Mouse (Mus musculus) heart, adult 2 months (tissue): ENCODE results near the gene Ltc4s. TPM values are rescaled to one million over a fixed set of nuclear protein-coding genes. Genes with fewer than 3 reads are reported as not detected.
A peak's percentile ranks its signal among the peaks of the same experiment; 100 is the strongest.

Experiments used
- DNase-seq, 2 experiments: peaks; one replicate each; pipeline ENCODE4 v3.0.0; 2021
- H3K27ac ChIP-seq: fragments of 200-600 bp; 2 replicates; pipeline ENCODE4 v1.8.1; 2022
- H3K27me3 ChIP-seq: fragments of 200-500 bp; 2 replicates; pipeline ENCODE4 v1.6.1; 2012; ENCODE audit warnings: mild to moderate bottlenecking, low read length, inconsistent platforms, mixed read lengths; ENCODE audit not compliant: control insufficient read depth, insufficient read depth
- H3K36me3 ChIP-seq: fragments of 200-500 bp; 2 replicates; pipeline ENCODE4 v1.6.1; 2012; ENCODE audit warnings: low read length, inconsistent platforms; ENCODE audit not compliant: control insufficient read depth, insufficient read depth
- H3K4me1 ChIP-seq: fragments of 200-500 bp; 2 replicates; pipeline ENCODE4 v1.6.1; 2011; ENCODE audit warnings: low read length; ENCODE audit not compliant: control insufficient read depth, insufficient read depth
- H3K4me3 ChIP-seq: fragments of 200-600 bp; 2 replicates; pipeline ENCODE4 v1.8.1; 2022
- H3K79me2 ChIP-seq: fragments of 200-500 bp; replicated peaks from 2 replicates; pipeline ENCODE4 v1.6.1; 2012; ENCODE audit warnings: mild to moderate bottlenecking, inconsistent platforms, low read length, moderate library complexity, mixed read lengths; ENCODE audit not compliant: control insufficient read depth, insufficient read depth
- H3K9ac ChIP-seq: fragments of 200-500 bp; 2 replicates; pipeline ENCODE4 v1.6.1; 2012; ENCODE audit warnings: low read depth, mild to moderate bottlenecking, control low read depth, inconsistent platforms, low read length, mixed read lengths
- CTCF ChIP-seq: fragments of 200-600 bp; IDR thresholded peaks from 2 replicates; pipeline ENCODE4 v1.8.1; 2022; ENCODE audit warnings: antibody characterized with exemption, mild to moderate bottlenecking, moderate library complexity
- EP300 ChIP-seq: fragments of 200-500 bp; IDR thresholded peaks from 2 replicates; pipeline ENCODE4 v1.6.1; 2011; ENCODE audit warnings: low read depth, low read length, control low read depth; ENCODE audit not compliant: insufficient read depth
- POLR2A ChIP-seq: fragments of 200-500 bp; IDR thresholded peaks from 2 replicates; pipeline ENCODE4 v1.6.1; 2011; ENCODE audit warnings: mild to moderate bottlenecking, low read depth, low read length, control low read depth; ENCODE audit not compliant: insufficient read depth
- WGBS: fragments of 180-500 bp; shearing (Covaris S2); methylation state at CpG from one replicate; pipeline ENCODE4 v1.1.7; 2018; 5-methylcytosine and 5-hydroxymethylcytosine counted together
- intact Hi-C: fragments of 180-260 bp; cut with DNase I; formaldehyde crosslinking; loops from one replicate; pipeline ENCODE4 v1.15.1; 2025
- polyA plus RNA-seq: library from polyadenylated mRNA; depleted of rRNA; stranded (reverse); fragments of >200 nt; gene quantifications from 2 replicates; pipeline ENCODE4 v1.2.3, GENCODE M21; 2012
- total RNA-seq, 2 experiments: library from RNA; stranded (reverse); gene quantifications; 2 replicates each; pipeline ENCODE4 v1.2.3; 2021

Ltc4s gene
- total and polyA plus RNA-seq, 3 experiments: 8.8 to 16.2 (median 10.0) TPM

- TF ChIP-seq POLR2A (no peak), EP300 (no peak), CTCF (no peak)
- no peaks in the 10 kb centered on the region for H3K27me3 ChIP-seq
- no peak for DNase-seq
- H3K4me1 ChIP-seq: no peaks in the 10 kb centered on the region; the same call in 1 of the 2 replicates
- H3K36me3 ChIP-seq: no peaks in the 10 kb centered on the region
- H3K9ac ChIP-seq: no peak overlapping the region
- H3K79me2 ChIP-seq: no peaks in the 10 kb centered on the region
- 61% methylated on average over 5 of the region's 5 CpGs for WGBS
- intact Hi-C loops: no loop called here
- no peak overlapping the region for H3K4me3 ChIP-seq
- H3K27ac ChIP-seq: no peak overlapping the region; the same call in 1 of the 2 replicates
Observed at GRCm38 (mm10) chr11:50245269-50245668, 6.9 kb upstream of the Ltc4s start.

DNA sequence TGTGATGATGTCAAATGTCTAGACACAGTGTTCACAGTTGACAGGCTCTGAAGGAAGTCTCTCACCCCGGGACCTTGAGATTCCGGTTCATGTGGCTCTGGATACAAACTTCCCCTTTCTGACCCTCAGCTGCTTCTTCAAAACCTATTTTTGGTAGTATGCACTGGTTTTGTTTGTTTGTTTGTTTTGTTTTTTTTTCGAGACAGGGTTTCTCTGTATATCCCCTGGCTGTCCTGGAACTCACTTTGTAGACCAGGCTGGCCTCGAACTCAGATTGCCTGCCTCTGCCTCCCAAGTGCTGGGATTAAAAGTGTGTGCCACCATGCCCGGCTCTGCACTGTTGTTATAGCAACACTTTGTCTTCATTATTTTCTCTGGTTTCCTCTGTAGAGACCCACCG is 5.5 kb upstream of the Ltc4s start:
- H3K9ac ChIP-seq: no peak overlapping the region
- no peaks in the 10 kb centered on the region for H3K27me3 ChIP-seq
- WGBS: 71% methylated on average over 6 of the region's 6 CpGs
- no peaks in the 10 kb centered on the region; the same call in 1 of the 2 replicates for H3K4me1 ChIP-seq
- no peak overlapping the region for H3K4me3 ChIP-seq
- no peak overlapping the region for H3K27ac ChIP-seq
- H3K36me3 ChIP-seq: no peaks in the 10 kb centered on the region
- no peak for TF ChIP-seq EP300
- TF ChIP-seq POLR2A: no peak
- TF ChIP-seq CTCF: no peak
- no peak for DNase-seq
- H3K79me2 ChIP-seq: no peaks in the 10 kb centered on the region
- intact Hi-C loops: no loop called here

GRCm38 (mm10) chr11:50240235-50240911 is 2.0 kb upstream of the Ltc4s start:
- peak in 1 of 2 experiments; percentile 29 for DNase-seq
- H3K4me1 ChIP-seq: peaks cover 3% of the 10 kb centered on the region
- intact Hi-C loops: no loop called here
- H3K27ac ChIP-seq: no peak overlapping the region
- no peak overlapping the region for H3K4me3 ChIP-seq
- no peaks in the 10 kb centered on the region for H3K27me3 ChIP-seq
- H3K9ac ChIP-seq: no peak overlapping the region
- no peaks in the 10 kb centered on the region for H3K79me2 ChIP-seq
- WGBS: 46% methylated on average over 7 of the region's 7 CpGs
- TF ChIP-seq EP300: 0 out of 2 replicates have a peak, but pooled peaks have one; percentile 52
- TF ChIP-seq POLR2A: no peak
- no peak for TF ChIP-seq CTCF
- H3K36me3 ChIP-seq: no peaks in the 10 kb centered on the region

DNA sequence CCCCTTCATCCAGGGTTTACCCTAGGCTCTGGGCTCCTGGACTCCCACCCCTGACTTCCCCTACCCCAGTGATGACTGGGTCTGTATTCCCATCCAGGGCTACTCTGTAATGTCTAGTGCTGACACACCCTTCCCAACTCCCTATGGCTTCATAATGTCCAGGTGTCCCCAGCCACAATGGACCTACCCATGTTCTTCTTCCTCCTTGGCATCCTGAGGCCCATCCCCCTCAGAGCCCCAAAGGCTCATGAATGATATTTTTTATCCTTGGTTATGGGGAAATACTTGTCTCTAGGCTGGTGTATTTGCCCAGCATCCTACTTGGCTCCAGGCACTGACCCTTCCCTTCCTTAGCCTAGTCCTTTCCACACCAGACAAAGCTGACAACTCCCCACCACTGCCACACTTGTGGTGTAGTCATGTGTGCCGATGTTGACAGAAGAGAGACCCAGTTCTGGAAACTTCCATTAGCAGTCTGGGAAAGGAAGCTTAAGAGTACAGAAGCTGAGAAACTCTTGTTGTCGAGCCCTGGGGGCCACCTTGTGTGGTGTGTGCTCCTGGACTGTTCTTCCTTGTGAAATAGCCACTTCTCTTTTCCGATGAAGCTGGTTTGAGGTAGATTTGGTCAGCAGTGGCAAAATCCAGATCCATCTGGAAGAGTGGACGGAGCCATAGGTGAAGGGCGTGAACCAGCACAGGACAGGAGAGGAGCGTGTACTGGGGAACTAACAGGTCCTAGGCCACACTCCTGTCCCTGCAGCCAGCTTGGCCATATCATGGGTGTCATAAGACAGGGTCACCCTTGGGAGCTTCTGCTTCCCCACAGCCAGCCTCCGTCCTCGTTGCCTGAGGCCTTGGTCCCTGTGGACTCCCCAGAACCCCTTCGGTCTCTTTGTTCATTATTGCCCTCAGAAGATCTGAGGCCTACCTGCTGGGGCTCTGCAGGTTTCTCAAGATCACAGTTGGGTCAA is 690 bp upstream of the Ltc4s start:
- H3K4me3 ChIP-seq: no peak overlapping the region
- H3K9ac ChIP-seq: no peak overlapping the region
- H3K4me1 ChIP-seq: peaks cover 3% of the 10 kb centered on the region
- H3K27ac ChIP-seq: peak overlapping the region; percentile 31; the same call in 1 of the 2 replicates
- intact Hi-C loops: no loop called here
- no peak for DNase-seq
- no peaks in the 10 kb centered on the region for H3K36me3 ChIP-seq
- TF ChIP-seq POLR2A (no peak), CTCF (no peak), EP300 (no peak)
- H3K79me2 ChIP-seq: no peaks in the 10 kb centered on the region
- 89% methylated on average over 9 of the region's 9 CpGs for WGBS
- H3K27me3 ChIP-seq: no peaks in the 10 kb centered on the region

DNA sequence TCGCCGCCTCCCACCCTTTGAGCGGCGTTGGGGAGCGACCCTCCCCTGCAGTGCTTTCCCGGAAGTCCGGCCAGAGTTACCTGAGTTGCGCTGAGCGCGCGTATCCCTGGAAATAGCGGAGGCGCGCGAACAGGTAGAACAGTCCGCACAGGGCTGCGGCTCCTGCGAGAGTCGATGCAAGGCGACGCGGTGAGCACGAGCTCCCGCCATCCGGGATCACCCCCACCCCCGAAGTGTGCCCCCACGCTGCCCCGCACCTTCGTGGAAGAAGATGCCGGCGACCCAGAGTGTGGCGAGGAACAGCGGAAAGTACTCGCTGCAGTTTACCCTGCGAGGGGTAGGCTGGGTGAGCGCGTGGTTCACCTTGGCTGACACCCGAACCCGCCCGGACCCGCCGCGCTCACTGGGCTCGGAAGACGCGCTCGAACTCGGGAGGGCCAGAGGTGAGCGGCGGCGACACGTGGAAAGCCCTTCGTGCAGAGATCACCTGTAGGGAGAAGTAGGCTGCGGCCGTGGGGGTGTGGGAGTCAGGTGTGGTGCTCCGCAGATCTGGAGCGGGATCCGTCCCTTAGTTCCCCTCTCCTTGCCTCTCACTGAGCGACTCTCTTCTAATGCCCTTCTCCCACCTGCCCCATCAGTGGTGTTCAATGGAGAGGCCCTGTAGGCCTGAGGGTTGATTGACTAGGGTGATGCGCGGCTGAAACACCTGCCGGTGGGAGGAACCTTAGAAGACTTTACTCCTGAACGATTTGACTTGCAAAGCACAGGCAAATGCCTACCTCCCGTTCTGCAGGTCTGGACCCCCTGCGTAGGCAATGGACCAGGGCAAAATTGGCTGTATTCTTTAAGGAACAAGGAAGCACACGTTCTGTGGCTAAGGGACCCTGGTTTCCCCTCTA is 1.2 kb downstream of the Ltc4s start:
- no peaks in the 10 kb centered on the region for H3K27me3 ChIP-seq
- H3K4me3 ChIP-seq: peak overlapping the region; percentile 81
- H3K27ac ChIP-seq: peak overlapping the region; percentile 18
- no peaks in the 10 kb centered on the region for H3K79me2 ChIP-seq
- DNase-seq: no peak
- peaks cover 3% of the 10 kb centered on the region for H3K4me1 ChIP-seq
- peak overlapping the region; percentile 65 for H3K9ac ChIP-seq
- 8% methylated on average over 66 of the region's 66 CpGs for WGBS
- intact Hi-C loops: loop anchor here (2.0 kb wide), 3 partner anchors 26 to 128 kb away; no protein-coding TSS in a partner anchor
- H3K36me3 ChIP-seq: no peaks in the 10 kb centered on the region
- TF ChIP-seq EP300 (no peak), POLR2A (no peak), CTCF (no peak)
